Mouse (Mus musculus) embryonic fibroblast, embryonic 13.5 days (primary cell): ENCODE results near the gene Slc22a20.

ENCODE experiments used
- CTCF ChIP-seq: IDR thresholded peaks from 2 replicates; pipeline ENCODE4 v1.5.1; 2011; ENCODE audit warnings: mild to moderate bottlenecking, control low read depth, low read length, moderate library complexity, borderline replicate concordance; ENCODE audit not compliant: insufficient read depth
- POLR2A ChIP-seq: IDR thresholded peaks from 2 replicates; pipeline ENCODE4 v1.6.1; 2011; ENCODE audit warnings: low read depth, mild to moderate bottlenecking, control low read depth, low read length, moderate library complexity

DNA sequence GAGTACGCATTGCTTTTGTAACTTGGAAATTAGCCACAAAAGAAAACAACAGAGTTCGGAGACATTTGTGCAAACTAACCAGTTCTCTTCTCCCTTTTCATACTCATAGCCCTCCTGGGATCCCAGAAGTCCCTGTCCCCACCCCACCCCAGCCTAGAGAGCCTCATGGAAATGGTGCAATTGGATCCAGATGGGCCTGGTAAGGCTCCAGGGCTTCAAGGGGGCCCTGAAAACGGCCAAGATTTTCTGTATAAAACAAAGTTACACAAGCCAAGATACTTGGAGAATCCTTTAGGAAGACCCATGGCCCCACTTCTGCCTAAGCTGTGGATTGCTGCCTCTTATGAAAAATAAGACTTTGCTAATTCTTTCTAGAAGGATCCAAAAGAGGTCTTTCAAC, 8.2 kb downstream of the Slc22a20 start:
- no peak for TF ChIP-seq POLR2A
- no peak for TF ChIP-seq CTCF
